Mouse (Mus musculus): ENCODE data around the gene Cd302. TPM values are rescaled to one million over a fixed set of nuclear protein-coding genes. Genes with fewer than 3 reads are reported as not detected.

The Cd302 gene
- polyA plus RNA-seq, 1 experiment from 2014 or later = 349 TPM

GRCm38 (mm10) chr2:60267567-60267966 lies 16.7 kb downstream of the Cd302 start:
- no peak overlapping the region for H3K9ac ChIP-seq (replicated peaks)
- peaks cover 3% of the 10 kb centered on the region for H3K4me1 ChIP-seq (ENCODE audit: insufficient read depth)
- H3K27me3 ChIP-seq (ENCODE audit: insufficient read depth, low read length) = no peaks in the 10 kb centered on the region
- WGBS (ENCODE audit: insufficient replicate concordance) = 69% methylated on average over 1 of the region's 1 CpGs
- no peaks in the 10 kb centered on the region for H3K9me3 ChIP-seq (ENCODE audit: low read length)
- H3K27ac ChIP-seq (ENCODE audit: low read depth) = no peak overlapping the region
- no peak for ATAC-seq
- DNase-seq = no peak
- H3K4me3 ChIP-seq (ENCODE audit: low read depth, low read length) = no peak overlapping the region
- H3K36me3 ChIP-seq (replicated peaks; ENCODE audit: insufficient read depth, low read length) = peaks cover 12% of the 10 kb centered on the region; the same call in 1 of the 2 replicates
- TF ChIP-seq EP300 (IDR thresholded peaks at IDR 0.05; ENCODE audit: low read depth) = no peak
- no peak overlapping the region for H3K4me2 ChIP-seq (ENCODE audit: low read depth, low read length)

GRCm38 (mm10) chr2:60260621-60261350 lies 23.5 kb downstream of the Cd302 start:
- no peak overlapping the region for H3K4me3 ChIP-seq (ENCODE audit: low read depth, low read length)
- H3K27ac ChIP-seq (ENCODE audit: low read depth) = no peak overlapping the region
- no peaks in the 10 kb centered on the region for H3K4me1 ChIP-seq (ENCODE audit: insufficient read depth)
- no peaks in the 10 kb centered on the region for H3K9me3 ChIP-seq (ENCODE audit: low read length)
- DNase-seq (no peak), ATAC-seq (no peak)
- TF ChIP-seq CTCF (IDR thresholded peaks at IDR 0.05; ENCODE audit: low read depth) = no peak
- no peak for TF ChIP-seq EP300 (IDR thresholded peaks at IDR 0.05; ENCODE audit: low read depth)
- H3K36me3 ChIP-seq (replicated peaks; ENCODE audit: insufficient read depth, low read length) = peaks cover 18% of the 10 kb centered on the region
- no peak overlapping the region for H3K9ac ChIP-seq (replicated peaks)
- H3K27me3 ChIP-seq (ENCODE audit: insufficient read depth, low read length) = no peaks in the 10 kb centered on the region
- H3K4me2 ChIP-seq (ENCODE audit: low read depth, low read length) = no peak overlapping the region
- 76% methylated on average over 5 of the region's 5 CpGs for WGBS (ENCODE audit: insufficient replicate concordance)

GRCm38 (mm10) chr2:60259186-60259585 lies 25.1 kb downstream of the Cd302 start:
- no peak overlapping the region for H3K9ac ChIP-seq (replicated peaks)
- no peak overlapping the region for H3K4me3 ChIP-seq (ENCODE audit: low read depth, low read length)
- H3K4me2 ChIP-seq (ENCODE audit: low read depth, low read length) = no peak overlapping the region
- no peaks in the 10 kb centered on the region for H3K4me1 ChIP-seq (ENCODE audit: insufficient read depth)
- H3K27ac ChIP-seq (ENCODE audit: low read depth) = no peak overlapping the region
- WGBS (ENCODE audit: insufficient replicate concordance) = 89% methylated on average over 5 of the region's 5 CpGs
- no peaks in the 10 kb centered on the region for H3K9me3 ChIP-seq (ENCODE audit: low read length)
- no peaks in the 10 kb centered on the region for H3K27me3 ChIP-seq (ENCODE audit: insufficient read depth, low read length)
- H3K36me3 ChIP-seq (replicated peaks; ENCODE audit: insufficient read depth, low read length) = peaks cover 29% of the 10 kb centered on the region
- DNase-seq (no peak), ATAC-seq (no peak)
- TF ChIP-seq EP300 (IDR thresholded peaks at IDR 0.05; ENCODE audit: low read depth) (no peak), CTCF (IDR thresholded peaks at IDR 0.05; ENCODE audit: low read depth) (no peak)

DNA sequence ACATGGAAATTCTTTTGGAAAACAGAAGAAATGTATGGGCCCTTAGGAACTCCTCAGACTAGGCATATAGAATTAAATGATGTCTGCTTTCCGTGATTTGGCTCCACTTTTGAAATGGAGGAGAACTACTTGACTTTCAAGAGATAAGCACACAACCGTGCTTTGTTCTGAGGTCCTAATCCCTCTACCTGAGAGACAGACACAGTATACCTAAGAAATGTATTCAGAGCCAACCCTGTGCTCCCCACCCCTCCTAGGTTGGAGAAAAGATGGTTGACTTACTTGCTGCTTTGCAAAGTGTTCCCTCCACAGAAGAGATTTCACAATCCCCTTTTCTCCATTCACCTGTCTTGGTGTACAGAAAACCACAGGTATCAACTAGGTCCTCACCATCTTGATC lies 27.5 kb downstream of the Cd302 start:
- H3K4me2 ChIP-seq (ENCODE audit: low read depth, low read length) = no peak overlapping the region
- no peak overlapping the region for H3K4me3 ChIP-seq (ENCODE audit: low read depth, low read length)
- H3K27me3 ChIP-seq (ENCODE audit: insufficient read depth, low read length) = no peaks in the 10 kb centered on the region
- no peaks in the 10 kb centered on the region for H3K4me1 ChIP-seq (ENCODE audit: insufficient read depth)
- no peak overlapping the region for H3K27ac ChIP-seq (ENCODE audit: low read depth)
- H3K9ac ChIP-seq (replicated peaks) = no peak overlapping the region
- no peak for DNase-seq
- TF ChIP-seq CTCF (IDR thresholded peaks at IDR 0.05; ENCODE audit: low read depth) = no peak
- no peak for TF ChIP-seq EP300 (IDR thresholded peaks at IDR 0.05; ENCODE audit: low read depth)
- no peaks in the 10 kb centered on the region for H3K9me3 ChIP-seq (ENCODE audit: low read length)
- H3K36me3 ChIP-seq (replicated peaks; ENCODE audit: insufficient read depth, low read length) = peaks cover 28% of the 10 kb centered on the region
- ATAC-seq = no peak
- WGBS (ENCODE audit: insufficient replicate concordance) = 80% methylated on average over 2 of the region's 2 CpGs

DNA sequence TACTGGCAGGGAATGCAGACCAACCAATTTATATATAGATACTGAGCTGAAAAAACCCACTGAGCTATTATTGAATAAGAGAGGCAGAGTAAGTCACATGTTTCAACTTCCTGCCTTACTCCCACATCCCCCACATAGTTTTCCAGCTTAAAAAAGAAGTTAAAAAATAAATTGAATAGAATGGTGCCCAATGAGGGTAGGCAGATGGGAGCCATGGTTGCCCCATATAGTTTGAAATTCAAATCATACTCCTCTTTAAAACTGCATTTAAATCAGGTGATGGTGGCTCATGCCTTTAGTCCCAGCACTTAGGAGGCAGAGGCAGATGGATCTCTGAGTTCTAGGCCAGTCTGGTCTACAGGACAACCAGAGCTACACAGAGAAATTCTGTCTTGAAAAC lies 30.8 kb downstream of the Cd302 start:
- DNase-seq (no peak), ATAC-seq (no peak)
- no peaks in the 10 kb centered on the region for H3K4me1 ChIP-seq (ENCODE audit: insufficient read depth)
- peaks cover 35% of the 10 kb centered on the region for H3K36me3 ChIP-seq (replicated peaks; ENCODE audit: insufficient read depth, low read length)
- no peak overlapping the region for H3K27ac ChIP-seq (ENCODE audit: low read depth)
- H3K9ac ChIP-seq (replicated peaks) = no peak overlapping the region
- no peaks in the 10 kb centered on the region for H3K27me3 ChIP-seq (ENCODE audit: insufficient read depth, low read length)
- H3K4me2 ChIP-seq (ENCODE audit: low read depth, low read length) = no peak overlapping the region
- H3K4me3 ChIP-seq (ENCODE audit: low read depth, low read length) = no peak overlapping the region
- TF ChIP-seq EP300 (IDR thresholded peaks at IDR 0.05; ENCODE audit: low read depth) = no peak
- TF ChIP-seq CTCF (IDR thresholded peaks at IDR 0.05; ENCODE audit: low read depth) = no peak
- H3K9me3 ChIP-seq (ENCODE audit: low read length) = no peaks in the 10 kb centered on the region

GRCm38 (mm10) chr2:60252782-60253181 lies 31.5 kb downstream of the Cd302 start:
- Histone ChIP-seq H3K9me3 (ENCODE audit: low read length) (no peaks in the 10 kb centered on the region), H3K27ac (ENCODE audit: low read depth) (no peak overlapping the region), H3K4me3 (ENCODE audit: low read depth, low read length) (no peak overlapping the region), H3K27me3 (ENCODE audit: insufficient read depth, low read length) (no peaks in the 10 kb centered on the region), H3K36me3 (replicated peaks; ENCODE audit: insufficient read depth, low read length) (peaks cover 33% of the 10 kb centered on the region), H3K4me1 (ENCODE audit: insufficient read depth) (no peaks in the 10 kb centered on the region), H3K4me2 (ENCODE audit: low read depth, low read length) (no peak overlapping the region), H3K9ac (replicated peaks) (no peak overlapping the region)
- TF ChIP-seq EP300 (IDR thresholded peaks at IDR 0.05; ENCODE audit: low read depth) = no peak
- TF ChIP-seq CTCF (IDR thresholded peaks at IDR 0.05; ENCODE audit: low read depth) = no peak
- WGBS (ENCODE audit: insufficient replicate concordance) = 77% methylated on average over 4 of the region's 4 CpGs
- DNase-seq (no peak), ATAC-seq (no peak)

All from liver, postnatal 0 days (tissue).